Mouse (Mus musculus) ES-Bruce4 (cell line): ENCODE measurements around the gene Cdipt.

Source experiments
- CTCF ChIP-seq: IDR thresholded peaks from one replicate; pipeline ENCODE4 v1.8.1; 2011; ENCODE audit warnings: low read depth, low read length
- EP300 ChIP-seq: IDR thresholded peaks from 2 replicates; pipeline ENCODE4 v1.6.1; 2011; ENCODE audit warnings: low read depth, low read length; ENCODE audit not compliant: insufficient read depth
- POLR2A ChIP-seq: IDR thresholded peaks from one replicate; pipeline ENCODE4 v1.8.1; 2011; ENCODE audit warnings: low read length; ENCODE audit not compliant: insufficient read depth

DNA sequence TGATC lies 40.6 kb downstream of the Cdipt start, which contains the start of gene Pagr1b:
- TF ChIP-seq CTCF: no peak
- no peak for TF ChIP-seq POLR2A
- TF ChIP-seq EP300: no peak
